Mouse (Mus musculus) retina, postnatal 7 days (tissue): ENCODE measurements around the gene Sec14l5.

Experiments used
- DNase-seq: peaks from one replicate; pipeline ENCODE4 v3.0.0-alpha.2; 2012; ENCODE audit warnings: low read depth, low spot score

Sec14l5 gene

DNA sequence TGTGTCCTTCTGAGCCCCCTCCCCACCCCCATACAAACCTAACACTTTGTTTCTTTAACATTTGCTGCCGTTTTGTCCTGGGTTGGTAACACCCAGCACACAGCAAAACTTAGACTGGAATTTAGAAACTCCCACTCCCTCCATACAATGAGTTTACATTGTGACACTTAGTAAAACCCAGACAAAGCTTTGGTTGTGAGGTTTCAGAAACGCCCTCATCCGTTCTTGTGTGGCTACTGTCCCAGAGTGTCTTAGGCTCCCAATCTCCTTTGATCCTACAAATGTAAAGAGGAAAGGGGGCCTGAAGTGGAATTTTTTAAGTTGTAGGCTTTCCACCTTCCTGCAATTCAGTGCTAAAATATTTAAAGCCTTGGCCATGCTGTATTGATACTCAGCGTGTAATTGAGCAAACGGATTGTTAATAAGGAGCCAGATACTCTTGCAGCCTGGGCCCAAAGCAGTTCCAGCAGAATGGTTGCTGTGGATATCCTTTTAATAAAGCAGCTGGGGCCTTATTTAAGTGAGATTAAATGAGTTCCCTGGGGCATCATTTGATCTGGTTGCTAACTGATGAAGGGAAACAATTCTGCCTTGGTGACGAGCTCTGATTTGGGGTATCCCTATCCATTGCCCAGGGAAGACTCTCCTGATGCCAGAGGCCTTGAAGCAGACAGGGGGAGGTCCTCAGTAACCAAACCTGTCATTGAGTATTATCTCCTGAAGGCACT lies 6.6 kb downstream of the Sec14l5 start:
- no peak for DNase-seq

DNA sequence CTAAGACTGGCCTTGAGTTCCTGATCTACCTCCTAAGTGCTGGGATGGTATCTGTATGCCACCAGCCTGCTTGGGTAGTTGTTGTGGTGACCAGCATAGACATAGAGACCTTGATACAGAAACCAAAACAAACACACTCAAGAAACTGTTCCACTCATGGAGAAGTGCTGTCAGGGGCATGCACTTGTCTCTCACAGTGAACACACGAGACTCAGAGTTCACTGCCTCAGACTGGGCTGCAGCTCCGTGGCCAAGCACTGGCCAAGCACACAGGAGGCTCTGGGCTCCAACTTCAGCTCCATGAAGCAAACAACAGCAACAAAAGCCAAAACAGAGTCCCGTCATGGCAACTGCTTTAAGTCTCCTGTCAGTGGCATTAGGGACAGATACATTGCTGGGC lies 8.1 kb downstream of the Sec14l5 start:
- DNase-seq, result no peak

DNA sequence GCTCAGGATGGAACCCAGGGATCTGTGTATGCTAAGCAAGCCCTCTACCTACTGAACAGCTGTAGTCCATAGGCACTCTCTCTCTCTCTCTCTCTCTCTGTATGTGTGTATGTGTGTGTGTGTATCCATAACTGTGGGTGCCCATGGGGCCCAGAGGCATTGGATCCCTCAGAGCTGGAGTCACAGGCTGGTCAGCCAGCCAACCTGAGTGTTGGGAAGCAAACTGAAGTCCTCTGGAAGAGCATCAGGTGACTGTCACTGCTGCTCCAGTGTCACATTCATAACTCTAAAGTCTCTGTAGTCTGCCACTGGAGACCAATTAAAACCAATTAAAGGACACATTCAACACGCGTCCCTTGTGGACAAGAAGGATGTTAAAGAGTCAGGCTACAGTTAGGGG lies 9.6 kb downstream of the Sec14l5 start:
- no peak for DNase-seq

DNA sequence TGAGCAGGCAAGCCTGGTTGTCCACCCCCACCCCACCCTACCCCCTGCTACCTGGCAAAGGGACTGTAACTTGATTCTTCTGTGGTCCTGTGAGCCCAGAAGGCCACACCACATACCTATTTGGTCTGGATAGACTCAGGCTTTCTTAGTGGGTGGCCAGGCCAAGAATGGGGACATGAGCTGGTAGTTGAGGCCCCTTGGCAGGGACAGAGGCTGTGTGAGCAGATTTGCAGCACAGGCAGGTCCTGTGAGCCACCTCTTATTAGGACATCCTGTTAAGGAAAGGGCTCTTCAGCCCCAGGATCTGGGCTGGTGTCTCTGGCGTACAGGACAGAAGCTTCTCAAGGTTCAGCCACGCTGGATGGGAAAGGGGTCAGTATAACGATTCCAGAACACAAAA lies 10.2 kb downstream of the Sec14l5 start:
- DNase-seq, result no peak

DNA sequence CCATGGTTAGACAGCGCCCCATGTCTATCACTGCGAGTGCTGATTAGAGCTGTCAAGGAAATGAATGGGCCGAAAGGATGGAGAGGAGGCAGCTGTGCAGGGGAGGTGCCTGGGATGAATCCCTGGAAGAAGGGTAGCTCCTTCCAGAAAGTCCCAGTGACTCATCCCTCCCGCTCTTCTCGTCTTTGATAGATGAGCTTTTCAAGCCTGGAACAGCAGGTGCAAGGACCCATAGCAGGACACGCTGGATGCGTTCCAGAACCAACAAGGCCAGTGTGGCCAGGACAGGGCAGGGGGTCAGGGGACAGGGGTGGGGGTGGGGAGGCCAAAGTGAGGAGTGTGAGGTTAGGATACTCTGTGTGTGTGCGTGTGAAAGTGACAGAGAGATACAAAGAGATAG lies 12.3 kb downstream of the Sec14l5 start:
- no peak for DNase-seq

DNA sequence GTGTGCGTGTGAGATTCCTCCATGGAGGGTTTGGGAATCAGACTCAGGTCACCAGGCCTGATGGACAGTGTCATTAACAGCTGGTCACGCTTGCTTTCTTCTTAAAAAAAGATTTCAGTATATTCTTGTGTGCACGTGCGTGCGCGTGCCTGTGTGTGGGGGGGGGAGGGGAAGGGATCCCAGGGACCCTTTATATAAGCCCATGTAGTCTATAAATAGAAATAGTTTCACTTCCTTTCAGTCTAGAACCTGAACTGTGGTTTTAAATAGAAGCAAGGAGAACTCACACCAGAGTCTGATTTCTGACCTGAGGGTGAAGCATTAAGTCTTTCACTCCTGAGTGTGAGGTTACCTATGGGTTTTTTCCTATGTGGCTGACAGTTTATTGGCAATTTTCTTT lies 17.4 kb downstream of the Sec14l5 start:
- no peak for DNase-seq

DNA sequence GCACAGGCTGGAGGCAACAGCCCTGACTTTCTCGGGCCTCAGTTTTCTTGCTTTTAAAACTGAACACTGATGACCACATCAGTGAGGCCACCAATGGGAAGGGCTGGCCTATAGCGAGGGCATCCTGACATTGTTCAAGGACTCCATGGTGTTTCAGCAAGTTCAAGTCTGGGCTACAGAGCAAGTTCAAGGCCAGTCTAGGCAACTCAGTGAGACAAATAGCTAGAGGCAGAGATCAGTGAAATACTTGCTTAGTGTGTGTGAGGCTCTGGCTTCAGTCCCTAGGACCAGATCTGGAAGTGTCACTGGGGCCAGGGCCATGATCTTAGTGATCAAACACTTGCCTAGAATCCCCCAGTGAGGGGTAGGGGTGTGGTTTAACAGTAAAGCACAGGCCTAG lies 21.1 kb downstream of the Sec14l5 start:
- no peak for DNase-seq

DNA sequence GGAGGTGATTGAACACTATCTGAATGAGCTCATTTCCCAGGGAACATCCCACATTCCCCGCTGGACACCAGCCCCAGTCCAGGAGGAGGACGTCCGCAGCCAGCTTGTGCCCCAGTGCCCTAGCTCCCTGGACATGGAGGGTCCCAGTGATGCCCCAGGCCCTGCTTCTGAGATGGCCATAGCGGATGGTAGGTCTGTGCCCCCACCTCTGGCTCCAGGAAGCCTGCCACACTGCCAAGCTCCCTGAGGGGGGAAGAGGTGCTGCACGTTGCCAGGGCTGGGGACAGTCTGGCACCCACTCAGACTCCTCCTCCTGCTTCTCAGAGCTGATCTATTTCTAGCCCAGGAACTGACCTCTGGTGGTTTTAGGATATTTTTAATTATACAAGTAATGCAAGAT lies 21.9 kb downstream of the Sec14l5 start:
- DNase-seq, result no peak

DNA sequence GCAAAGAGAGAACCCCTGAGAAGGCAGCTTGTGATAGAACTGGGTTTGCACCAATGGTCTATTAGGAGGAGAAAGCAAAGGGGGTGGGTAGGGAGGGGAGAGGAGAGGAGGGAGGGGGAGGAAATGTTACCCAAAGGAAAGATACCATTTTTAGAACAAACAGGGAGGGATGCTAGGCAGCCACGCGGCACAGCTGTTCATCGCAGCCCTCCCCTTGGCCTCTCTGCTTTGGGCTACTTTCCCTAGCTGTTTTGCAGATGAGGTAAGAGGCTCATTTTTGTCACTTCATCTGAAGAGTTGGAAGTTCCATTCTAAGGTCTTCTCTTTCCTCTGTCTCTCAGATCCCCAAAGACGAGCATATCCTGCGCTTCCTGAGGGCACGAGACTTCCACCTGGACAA lies 25.7 kb downstream of the Sec14l5 start:
- no peak for DNase-seq

DNA sequence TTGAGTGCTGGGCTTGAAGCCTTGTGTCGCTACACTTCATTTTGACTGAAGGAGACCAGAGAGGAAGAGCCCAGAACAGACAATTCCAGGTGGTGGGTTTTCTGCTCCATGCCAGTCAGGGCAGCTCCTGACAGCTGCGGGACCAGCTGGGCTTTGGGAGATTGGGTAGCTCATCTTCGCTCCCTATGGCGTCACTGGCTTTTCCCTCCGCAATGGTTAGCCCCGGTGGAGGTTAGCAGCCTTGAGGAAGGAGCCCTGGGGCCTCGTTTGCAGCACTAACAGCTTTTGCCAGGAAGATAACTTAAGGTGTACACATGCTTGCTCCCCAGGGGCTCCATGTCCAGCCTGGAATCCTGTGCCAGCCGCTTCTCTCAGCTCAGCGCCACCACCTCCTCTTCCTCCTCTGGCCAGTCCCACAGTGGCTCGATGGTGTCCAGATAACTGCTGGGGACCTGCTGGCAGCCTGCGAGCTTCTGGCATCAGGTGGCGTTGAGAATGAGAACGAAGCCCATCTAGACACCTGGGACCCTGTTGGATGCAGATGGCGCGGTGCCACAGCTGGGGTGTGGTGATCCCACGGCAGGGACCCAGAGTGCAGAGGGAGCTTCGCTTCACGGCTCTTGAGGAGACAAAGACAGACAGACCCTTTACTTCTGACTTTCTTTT lies 36.5 kb downstream of the Sec14l5 start:
- DNase-seq, result no peak

DNA sequence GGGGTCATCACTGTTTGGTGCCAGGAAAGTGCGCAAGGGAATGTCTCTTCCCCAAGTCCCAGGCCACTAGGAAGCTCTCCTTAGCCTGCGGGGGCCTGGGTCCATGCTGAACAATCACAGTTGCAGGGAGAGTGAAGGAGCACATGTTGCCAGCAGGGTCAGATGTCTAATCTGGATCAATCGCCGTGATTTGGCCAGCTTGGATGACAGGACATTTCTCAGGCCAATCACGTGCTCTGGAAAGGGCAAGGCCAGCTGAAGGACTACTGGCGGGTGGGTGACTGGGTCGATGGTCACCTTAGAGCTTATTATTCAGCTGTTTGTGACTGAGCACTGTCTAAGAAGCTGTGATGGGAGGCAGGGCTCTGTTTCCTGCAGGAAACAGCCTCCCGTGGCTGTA lies 37.2 kb downstream of the Sec14l5 start:
- DNase-seq, result no peak

DNA sequence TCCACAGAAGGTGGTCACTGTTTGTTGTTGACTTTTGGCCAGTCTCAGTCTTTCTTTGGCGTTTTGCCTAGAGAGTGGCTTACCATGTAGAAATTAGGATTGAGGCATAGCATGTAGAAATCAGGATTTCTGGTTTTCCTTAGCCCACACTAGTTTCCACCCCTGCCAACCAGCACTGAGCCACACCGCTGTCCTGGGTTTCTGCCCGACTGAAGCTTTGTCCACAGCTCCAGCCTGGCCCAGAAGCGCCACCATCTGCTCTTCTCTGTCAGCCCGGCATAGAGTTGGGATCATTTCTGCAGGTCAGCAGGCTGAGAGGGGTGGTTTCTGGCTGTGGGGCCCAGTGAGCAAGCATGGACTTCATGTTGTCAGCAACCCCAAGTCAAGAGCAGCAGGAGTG lies 38.0 kb downstream of the Sec14l5 start:
- DNase-seq, result no peak

DNA sequence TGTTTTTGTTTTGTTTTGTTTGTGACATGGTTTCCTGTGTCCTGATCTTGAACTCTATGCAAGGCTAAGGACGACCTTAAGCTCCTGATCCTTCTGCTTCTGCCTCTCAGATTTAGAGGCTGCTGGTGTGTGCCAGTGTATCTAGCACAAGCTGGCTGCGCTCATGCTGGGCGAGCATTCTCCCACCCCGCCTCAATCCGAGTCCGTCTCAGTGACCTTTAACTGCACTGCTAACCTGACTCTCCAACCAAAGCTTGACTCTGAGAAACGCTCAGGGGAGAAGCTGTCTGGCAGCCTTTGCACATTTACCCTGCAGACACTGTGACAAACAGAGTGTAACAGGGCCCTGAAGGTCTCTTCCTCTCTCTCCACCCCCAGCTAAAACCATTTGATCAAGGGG lies 38.8 kb downstream of the Sec14l5 start:
- DNase-seq, result no peak

DNA sequence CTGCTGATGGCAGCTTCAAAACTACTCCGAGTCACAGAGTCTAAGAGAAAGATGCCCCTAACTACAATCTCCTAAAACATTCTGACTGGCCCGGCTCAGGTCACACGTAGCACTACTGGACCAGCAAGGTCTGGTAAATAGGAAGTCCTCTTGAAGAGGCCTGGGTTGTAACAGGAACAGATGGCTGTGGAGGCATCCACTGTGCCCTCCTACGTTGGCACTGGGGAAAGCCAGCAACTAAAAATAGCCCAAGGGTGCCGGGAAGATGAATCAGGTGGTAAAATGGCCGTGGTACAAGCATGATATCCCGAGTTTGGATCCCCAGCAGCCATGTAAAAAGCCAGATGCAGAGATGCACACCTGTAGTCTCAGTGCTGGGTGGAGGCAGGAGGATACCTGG lies 39.3 kb downstream of the Sec14l5 start:
- no peak for DNase-seq

DNA sequence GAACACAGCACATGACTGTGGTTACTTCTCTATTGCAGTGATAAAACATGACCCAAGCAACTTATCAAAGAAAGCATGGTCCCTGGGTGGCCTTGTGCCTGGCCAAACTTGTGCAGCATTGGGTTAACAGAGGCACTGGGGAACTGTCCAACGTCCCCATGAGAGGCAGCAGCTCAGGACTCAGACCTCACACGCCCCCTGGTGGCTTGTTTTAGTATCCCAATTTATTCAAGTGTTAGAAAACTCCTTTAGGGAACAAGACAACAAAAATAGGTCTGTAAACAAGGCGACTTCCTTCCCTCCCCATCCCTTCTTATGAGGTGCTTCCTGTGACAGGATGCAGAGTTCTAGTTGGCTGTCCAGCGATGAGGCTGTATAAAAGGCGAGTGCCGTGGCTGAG lies 48.2 kb downstream of the Sec14l5 start:
- DNase-seq, result peak; percentile 29

DNA sequence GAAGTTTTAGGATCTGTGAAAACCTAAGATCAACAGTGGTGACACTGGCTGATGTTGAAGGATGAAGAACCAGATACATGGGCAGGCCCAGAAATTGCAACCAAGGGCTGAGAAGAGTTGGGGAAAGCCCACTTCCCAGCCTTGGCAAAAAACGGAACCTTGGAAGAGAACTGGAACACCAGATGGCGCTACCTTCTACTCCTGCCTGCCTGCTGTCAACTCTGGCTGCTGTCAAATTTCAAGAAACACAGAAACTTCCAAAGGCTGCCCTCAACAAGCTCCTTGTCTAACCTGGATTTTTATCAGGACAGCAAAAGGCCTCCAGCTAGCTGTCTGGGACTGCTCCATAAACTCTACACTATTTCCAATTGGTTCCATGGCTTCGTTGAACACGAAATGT lies 55.8 kb downstream of the Sec14l5 start:
- no peak for DNase-seq

DNA sequence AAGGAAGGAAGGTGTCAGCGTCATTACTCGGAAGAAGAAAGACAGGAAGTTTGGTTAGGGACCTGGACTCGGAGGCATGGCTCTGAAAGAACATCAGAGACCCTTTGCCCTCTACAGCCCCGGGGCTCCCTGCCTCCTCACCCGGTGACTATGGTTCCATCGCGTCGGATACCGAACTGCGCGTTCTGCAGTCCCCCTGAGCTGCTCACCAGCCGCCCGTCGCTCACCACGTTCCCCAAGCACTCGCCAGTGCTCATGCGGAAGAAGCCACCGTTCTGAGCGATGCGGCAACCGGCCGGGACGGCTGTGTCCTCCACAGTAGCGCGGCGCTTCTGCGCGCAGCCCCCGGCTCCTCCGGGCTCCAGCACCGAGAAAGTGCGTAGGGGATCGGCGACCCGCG lies 56.3 kb downstream of the Sec14l5 start:
- DNase-seq, result no peak

DNA sequence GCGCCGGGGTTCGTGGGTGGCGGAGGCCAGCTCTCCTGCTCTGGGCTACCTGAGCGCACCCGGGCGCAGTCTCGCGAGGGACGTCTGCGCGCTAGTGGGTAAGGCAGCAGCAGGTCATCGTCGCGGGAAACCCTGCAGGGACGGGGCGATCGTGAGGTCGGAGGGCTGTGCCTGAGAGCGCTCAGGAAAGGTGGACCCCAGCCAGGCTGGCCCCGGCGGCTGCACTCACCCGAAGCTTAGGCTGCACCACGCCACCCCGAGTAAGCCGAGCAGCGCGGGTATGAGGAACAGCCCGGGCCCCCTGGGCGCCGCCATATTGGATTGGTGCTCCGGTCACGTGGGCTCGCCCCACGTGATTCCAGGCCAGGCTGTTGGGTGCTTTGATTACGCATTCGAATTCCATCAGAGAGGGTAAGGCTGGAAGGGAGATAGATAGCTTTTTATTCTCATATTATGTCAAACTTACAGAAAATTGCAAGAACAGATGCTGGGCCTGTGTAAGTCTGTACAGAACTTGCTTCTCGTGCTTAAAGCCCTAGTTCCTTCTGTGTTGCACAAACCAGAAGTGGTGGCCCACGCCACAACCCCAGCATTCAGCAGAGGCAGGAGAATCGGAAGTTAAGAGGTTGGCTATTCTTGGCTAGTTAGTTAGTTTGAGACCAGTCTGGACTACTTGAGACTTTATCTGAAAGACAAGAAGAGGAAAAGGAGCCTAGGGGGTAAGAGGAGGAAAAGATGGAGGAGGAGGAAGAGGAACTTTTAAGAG lies 56.9 kb downstream of the Sec14l5 start, which contains the start of gene Nagpa:
Gene Nagpa (minus strand): TSS at position 345 of the 766 bp plus-strand sequence.
- peak; percentile 76 for DNase-seq

DNA sequence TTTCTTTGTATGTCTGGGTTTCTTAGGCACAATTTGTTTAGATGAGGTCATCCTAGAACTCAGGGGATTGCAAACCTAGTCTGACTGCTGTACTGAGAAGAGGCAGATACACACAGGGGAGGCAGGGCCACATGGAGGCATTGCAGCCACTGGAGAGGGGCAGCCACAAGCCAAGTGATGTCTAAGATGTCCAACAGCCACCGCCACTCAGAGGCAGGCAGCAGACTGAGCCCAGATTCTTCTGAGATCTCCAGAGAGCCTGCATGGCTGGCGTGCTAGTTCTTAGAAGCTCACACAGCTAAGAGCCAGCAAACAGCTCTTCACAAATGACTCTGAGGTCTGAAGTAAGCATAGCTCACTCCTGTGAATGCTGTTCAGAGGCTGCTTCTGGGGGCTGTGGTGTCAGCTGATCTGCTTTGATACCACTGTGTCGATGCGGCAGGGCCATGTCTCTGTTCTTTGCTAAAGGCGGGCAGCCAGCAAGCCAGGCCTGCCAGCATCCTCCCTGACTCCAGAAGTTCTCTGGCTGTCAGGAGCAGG lies 58.6 kb downstream of the Sec14l5 start:
- no peak for DNase-seq

DNA sequence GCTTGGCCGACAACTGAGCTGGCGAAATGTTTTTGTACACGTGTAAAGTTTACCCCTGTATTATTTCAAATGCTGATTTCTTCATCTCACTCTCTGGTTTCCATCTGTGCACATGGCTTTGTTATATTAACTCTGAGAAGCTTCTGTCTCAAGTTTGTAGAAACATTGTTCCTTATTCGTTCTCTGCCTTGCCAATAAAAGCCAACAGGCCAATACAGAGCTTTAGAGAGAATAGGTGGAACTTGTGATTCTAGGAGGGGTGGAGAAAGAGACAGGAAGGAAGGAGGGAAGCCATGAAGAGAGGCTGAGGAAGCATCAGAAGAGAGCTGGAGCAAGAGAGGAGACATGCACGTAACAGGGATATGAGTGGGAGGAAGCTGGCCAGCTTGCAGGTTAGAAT lies 59.1 kb downstream of the Sec14l5 start:
- no peak for DNase-seq

DNA sequence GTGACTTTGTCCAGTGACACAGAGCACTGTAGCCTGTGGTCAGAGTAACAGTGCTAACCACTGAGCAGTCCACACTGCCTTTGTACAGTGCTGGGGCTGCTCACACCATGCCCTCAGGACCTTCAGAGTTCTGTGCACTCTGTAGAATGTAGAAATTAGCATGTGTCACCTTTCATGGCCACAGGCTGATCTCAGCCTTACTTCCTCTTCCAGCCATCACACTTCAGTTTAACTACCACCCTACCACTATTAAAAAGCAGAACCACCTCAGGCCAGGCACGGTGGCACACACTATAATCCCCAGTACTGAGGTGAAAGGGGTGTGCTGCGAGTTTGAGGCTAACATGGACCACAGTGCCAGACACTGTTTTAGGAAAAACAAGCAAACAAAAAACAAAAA lies 63.5 kb downstream of the Sec14l5 start:
- DNase-seq, result no peak

DNA sequence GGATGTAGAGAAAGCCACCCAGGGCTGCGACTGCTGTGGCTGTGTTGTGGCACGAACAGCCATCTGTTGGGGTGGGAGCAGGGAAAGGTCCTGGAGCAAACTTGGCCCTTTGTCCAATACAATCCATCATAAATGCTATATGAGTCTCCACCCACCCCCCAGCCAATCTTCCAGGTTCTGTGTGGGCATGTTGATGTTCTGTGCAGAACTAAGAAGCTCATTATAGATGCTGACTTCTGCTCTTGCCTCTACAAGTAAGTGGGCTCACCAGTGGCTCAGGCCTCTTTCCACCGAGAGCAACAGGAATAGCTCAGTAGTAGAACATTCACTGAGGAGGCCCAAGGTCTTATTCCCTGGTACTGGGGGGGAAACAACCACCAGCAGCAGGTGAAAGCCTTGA lies 65.2 kb downstream of the Sec14l5 start:
- DNase-seq, result no peak

DNA sequence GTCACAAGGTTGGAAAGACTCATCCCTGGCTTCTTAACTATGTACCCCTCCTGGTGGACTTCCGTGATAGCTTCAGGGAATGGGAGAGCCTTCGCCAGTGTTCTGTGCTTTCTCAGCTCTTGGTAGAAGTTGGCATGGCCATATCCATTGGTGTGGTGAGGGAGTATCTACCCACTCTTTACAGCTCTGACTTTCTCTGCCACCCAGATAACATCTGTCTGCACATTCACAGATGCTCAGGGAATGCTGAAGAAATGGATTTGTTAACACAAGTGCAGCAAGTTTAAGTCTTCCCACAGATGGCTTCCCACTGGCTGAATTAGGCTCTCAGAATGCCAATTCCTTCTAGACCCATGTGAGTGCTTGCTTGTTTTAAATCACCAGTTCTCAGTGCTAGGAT lies 67.2 kb downstream of the Sec14l5 start:
- no peak for DNase-seq
